Mouse (Mus musculus) midbrain, embryonic 16.5 days (tissue): ENCODE measurements around the gene Kcnab2. TPM values are rescaled to one million over a fixed set of nuclear protein-coding genes. Genes with fewer than 3 reads are reported as not detected.

Experiments
- ATAC-seq: fragments of 200-750 bp; cut with Nextera tagmentation; 2 replicates; pipeline ENCODE4 v1.8.0; 2017; ENCODE audit warnings: moderate TSS enrichment
- H3K27ac ChIP-seq: fragments of 300-500 bp; sonication (generic); 2 replicates; pipeline ENCODE4 v1.5.1; 2014; ENCODE audit warnings: mild to moderate bottlenecking, low read length, mixed read lengths
- H3K27me3 ChIP-seq: fragments of 300-500 bp; sonication (generic); 2 replicates; pipeline ENCODE4 v1.6.1; 2014; ENCODE audit warnings: low read depth, low read length, mixed read lengths; ENCODE audit not compliant: control insufficient read depth, insufficient read depth
- H3K36me3 ChIP-seq: fragments of 300-500 bp; sonication (generic); 2 replicates; pipeline ENCODE4 v1.6.1; 2014; ENCODE audit warnings: mild to moderate bottlenecking, low read length, moderate library complexity, mixed read lengths; ENCODE audit not compliant: control insufficient read depth, insufficient read depth
- H3K4me1 ChIP-seq: fragments of 300-500 bp; sonication (generic); 2 replicates; pipeline ENCODE4 v1.6.1; 2014; ENCODE audit warnings: mild to moderate bottlenecking, low read length, mixed read lengths; ENCODE audit not compliant: control insufficient read depth, insufficient read depth
- H3K4me2 ChIP-seq: fragments of 300-500 bp; sonication (generic); 2 replicates; pipeline ENCODE4 v1.6.1; 2014; ENCODE audit warnings: mild to moderate bottlenecking, low read length, mixed read lengths
- H3K4me3 ChIP-seq: fragments of 300-500 bp; sonication (generic); 2 replicates; pipeline ENCODE4 v1.5.1; 2014; ENCODE audit warnings: low read depth, mild to moderate bottlenecking, low read length, moderate library complexity, mixed read lengths
- H3K9ac ChIP-seq: fragments of 300-500 bp; sonication (generic); 2 replicates; pipeline ENCODE4 v1.6.1; 2014; ENCODE audit warnings: low read depth, low read length, mixed read lengths
- H3K9me3 ChIP-seq: fragments of 300-500 bp; sonication (generic); replicated peaks from 2 replicates; pipeline ENCODE4 v1.6.1; 2014; ENCODE audit warnings: mild to moderate bottlenecking, low read length, mixed read lengths; ENCODE audit not compliant: control insufficient read depth, poor library complexity, severe bottlenecking
- WGBS: fragments of 180-500 bp; shearing (Covaris S2); extraction: QIAGEN DNeasy Blood & Tissue Kit; methylation state at CpG from one replicate; pipeline ENCODE4 v1.1.7; 2014; 5-methylcytosine and 5-hydroxymethylcytosine counted together
- polyA plus RNA-seq: library from polyadenylated mRNA; unstranded; fragments of >200 nt; fragmentation: Nextera tagmentation; extraction: Ambion mirVana; gene quantifications from 2 replicates; pipeline ENCODE4 v1.2.1, GENCODE M21; 2015

Gene Kcnab2
- polyA plus RNA-seq, 1 experiment from 2014 or later, result 29.8 TPM

DNA sequence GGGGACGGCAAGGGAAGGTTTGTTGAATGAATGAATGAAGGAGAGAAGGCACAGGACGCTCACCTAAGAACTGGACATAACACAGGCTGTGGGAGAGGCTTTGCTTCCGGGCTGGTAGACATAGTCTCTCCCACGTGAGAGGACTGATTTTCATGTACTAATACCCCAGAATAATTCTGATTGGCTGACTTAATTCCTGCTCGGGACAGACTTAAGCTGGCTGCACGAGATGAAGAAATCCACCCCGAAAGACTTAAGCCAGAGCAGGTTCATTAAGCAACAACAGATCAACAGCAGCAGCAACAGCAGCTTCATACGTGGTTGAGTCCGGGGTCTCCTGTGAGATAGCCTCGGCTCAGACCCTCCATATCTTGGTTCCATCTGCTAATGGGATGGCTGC lies 10.4 kb upstream of the Kcnab2 start:
- no peaks in the 10 kb centered on the region for H3K4me1 ChIP-seq
- no peak overlapping the region for H3K9ac ChIP-seq
- WGBS, result 83% methylated on average over 10 of the region's 10 CpGs
- ATAC-seq, result no peak
- no peaks in the 10 kb centered on the region for H3K9me3 ChIP-seq
- no peak overlapping the region for H3K27ac ChIP-seq
- H3K27me3 ChIP-seq, result no peaks in the 10 kb centered on the region
- H3K36me3 ChIP-seq, result no peaks in the 10 kb centered on the region
- no peak overlapping the region for H3K4me3 ChIP-seq
- H3K4me2 ChIP-seq, result no peak overlapping the region

DNA sequence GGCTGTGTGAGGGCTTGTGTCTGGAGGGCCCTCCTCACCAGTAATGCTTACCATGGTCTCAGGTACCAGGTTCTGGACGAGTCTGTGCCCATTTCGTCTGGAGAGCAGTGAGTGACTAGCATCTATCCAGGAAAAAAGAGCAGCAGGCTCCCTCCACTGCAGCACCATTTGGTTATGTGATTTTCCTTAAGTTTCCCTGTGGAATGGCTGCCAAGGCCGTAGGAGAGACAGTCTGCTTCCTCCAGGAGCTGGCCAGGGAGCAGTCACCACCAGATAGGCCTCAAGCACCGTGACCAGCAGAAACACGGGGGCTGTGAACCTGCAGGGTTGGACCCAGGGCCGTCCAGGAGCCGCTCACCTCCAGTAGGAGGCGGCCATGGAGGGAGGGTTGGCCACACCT lies 2.8 kb upstream of the Kcnab2 start:
- no peak overlapping the region for H3K4me2 ChIP-seq
- H3K4me1 ChIP-seq, result peaks cover 19% of the 10 kb centered on the region
- H3K27me3 ChIP-seq, result no peaks in the 10 kb centered on the region
- 61% methylated on average over 8 of the region's 8 CpGs for WGBS
- no peak for ATAC-seq
- H3K36me3 ChIP-seq, result no peaks in the 10 kb centered on the region
- H3K4me3 ChIP-seq, result no peak overlapping the region
- no peak overlapping the region for H3K9ac ChIP-seq
- H3K27ac ChIP-seq, result no peak overlapping the region
- H3K9me3 ChIP-seq, result no peaks in the 10 kb centered on the region

DNA sequence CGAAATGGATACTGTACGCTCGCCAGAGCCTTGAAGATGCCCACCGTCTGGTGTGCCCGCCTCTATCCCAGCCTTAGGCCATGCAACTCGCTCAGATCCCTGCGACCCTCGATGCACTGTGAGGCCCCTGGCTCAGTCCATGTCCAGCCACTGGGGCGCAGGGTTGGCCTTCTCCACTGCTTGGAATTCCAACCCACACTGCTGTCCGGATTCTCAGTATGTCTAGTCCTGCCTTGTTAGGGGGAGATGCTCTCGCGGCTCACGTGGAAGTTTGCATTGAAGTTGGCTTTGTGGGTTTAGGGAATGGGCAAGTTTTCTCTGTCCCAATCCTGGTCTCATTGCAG lies 525 bp upstream of the Kcnab2 start:
- WGBS, result under 1% methylated on average over 13 of the region's 13 CpGs
- Histone ChIP-seq H3K4me3 (peak overlapping the region; percentile 75), H3K9ac (peak overlapping the region; percentile 95), H3K36me3 (no peaks in the 10 kb centered on the region; the same call in 1 of the 2 replicates), H3K27me3 (no peaks in the 10 kb centered on the region), H3K4me1 (peaks cover 19% of the 10 kb centered on the region), H3K4me2 (peak overlapping the region; percentile 90), H3K9me3 (no peaks in the 10 kb centered on the region), H3K27ac (peak overlapping the region; percentile 93)
- ATAC-seq, result peak; percentile 31

DNA sequence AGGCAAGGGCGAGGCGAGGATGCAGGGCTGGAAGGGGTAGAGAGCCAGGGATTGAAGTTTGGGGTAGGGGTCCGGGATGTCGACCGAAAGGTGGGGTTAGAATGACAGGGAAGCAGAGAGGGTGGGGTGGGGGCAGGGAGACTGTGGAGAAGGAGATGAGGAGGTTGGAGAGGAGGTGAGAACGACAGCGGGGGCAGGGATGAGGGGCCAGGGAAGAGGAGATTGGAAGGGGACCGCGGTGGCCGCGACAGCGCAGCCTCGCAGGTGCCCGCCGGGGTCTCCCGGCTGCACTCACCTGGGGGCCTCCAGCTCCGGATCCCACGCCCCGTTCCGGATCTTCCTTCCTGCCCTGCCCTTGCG lies 585 bp downstream of the Kcnab2 start:
- Histone ChIP-seq H3K27ac (peak overlapping the region; percentile 47; the same call in 1 of the 2 replicates), H3K36me3 (no peaks in the 10 kb centered on the region; the same call in 1 of the 2 replicates), H3K4me2 (peak overlapping the region; percentile 90), H3K4me3 (peak overlapping the region; percentile 75), H3K27me3 (no peaks in the 10 kb centered on the region), H3K9me3 (no peaks in the 10 kb centered on the region), H3K4me1 (peaks cover 19% of the 10 kb centered on the region), H3K9ac (peak overlapping the region; percentile 95)
- no peak; the same call in 1 of the 2 replicates for ATAC-seq
- WGBS, result 0% methylated on average over 18 of the region's 21 CpGs

DNA sequence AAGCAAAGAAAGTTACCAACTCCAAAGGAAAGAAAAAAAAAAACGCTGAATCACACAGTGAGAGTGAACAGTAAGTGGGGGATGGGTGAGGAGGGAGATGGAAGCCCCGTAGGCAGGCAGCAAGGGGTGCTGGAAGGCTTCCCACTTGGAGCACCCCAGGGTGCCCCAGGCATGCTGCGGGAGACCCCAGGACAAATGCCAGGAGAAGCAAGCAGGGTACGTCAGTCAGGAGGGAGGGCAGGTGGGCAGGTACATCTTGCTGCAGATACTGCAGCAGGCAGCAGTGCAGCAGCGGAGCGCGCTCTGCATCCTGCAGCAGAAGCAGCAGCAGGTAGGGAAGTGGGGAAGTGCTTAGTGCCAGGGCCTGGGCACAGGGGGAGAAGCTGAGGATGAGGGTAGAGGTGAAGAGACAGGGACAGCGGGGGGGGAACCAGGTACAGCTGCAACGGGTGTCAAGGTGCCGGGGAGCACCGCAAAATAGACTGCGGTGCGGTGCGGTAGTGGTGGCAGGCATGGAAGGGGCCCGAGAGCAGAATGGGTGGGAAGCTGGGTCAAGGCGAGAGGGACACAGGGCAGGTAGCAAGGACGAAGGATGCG lies 1.1 kb downstream of the Kcnab2 start, which contains the start of gene Nphp4:
Gene Nphp4 (plus strand): TSS at position 280 of the 597 bp plus-strand sequence.
- no peaks in the 10 kb centered on the region for H3K9me3 ChIP-seq
- no peaks in the 10 kb centered on the region for H3K27me3 ChIP-seq
- 2% methylated on average over 18 of the region's 18 CpGs for WGBS
- peaks cover 19% of the 10 kb centered on the region for H3K4me1 ChIP-seq
- H3K27ac ChIP-seq, result peak within 1 kb of the TSS; percentile 93
- no peaks in the 10 kb centered on the region; the same call in 1 of the 2 replicates for H3K36me3 ChIP-seq
- peak within 1 kb of the TSS; percentile 95 for H3K9ac ChIP-seq
- peak; percentile 1; the same call in 1 of the 2 replicates for ATAC-seq
- H3K4me3 ChIP-seq, result peak within 1 kb of the TSS; percentile 75
- peak within 1 kb of the TSS; percentile 90 for H3K4me2 ChIP-seq

DNA sequence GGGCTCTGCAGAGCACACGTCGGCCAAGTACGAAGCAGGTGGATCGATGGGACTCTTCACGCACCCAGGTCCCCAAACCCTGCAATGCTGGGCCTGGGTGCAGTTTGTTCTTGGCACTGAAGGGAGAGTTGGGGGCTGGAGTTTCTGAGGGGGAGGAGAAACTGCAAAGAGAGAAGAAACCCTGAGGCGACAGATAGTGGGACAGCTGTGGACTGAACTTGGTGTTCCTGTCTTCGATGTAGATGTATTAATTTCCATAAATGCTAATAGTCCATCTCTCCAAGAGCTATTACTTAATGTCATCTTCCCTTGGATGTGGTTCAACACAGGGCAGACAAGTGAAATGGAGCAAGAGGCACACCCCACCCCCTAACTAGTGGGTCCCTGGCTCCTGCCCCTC lies 1.7 kb downstream of the Kcnab2 start:
- Histone ChIP-seq H3K4me2 (peak overlapping the region; percentile 90), H3K9me3 (no peaks in the 10 kb centered on the region), H3K27ac (no peak overlapping the region), H3K36me3 (no peaks in the 10 kb centered on the region; the same call in 1 of the 2 replicates), H3K4me1 (peaks cover 19% of the 10 kb centered on the region), H3K4me3 (peak overlapping the region; percentile 75), H3K9ac (no peak overlapping the region), H3K27me3 (no peaks in the 10 kb centered on the region)
- ATAC-seq, result no peak
- 79% methylated on average over 7 of the region's 7 CpGs for WGBS

DNA sequence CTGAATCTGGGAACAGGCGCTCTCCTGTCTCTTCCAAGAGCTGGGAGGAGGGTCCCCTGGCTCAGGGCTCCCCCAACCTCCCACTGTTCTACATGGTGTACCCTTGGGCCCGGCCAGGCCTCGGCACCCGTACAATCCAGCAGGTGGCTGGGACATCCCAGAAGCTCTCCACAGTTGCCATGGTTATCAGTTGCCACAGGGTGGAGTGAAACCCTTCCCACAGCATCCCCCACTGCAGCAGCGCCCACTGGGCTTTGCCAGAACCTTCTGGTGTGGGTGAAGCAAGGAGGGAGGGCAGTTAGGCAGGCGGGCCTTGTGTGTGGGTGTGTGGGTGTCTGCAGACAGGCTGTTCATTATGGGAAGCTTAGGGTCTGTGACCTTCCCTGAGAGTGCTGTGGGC lies 9.7 kb downstream of the Kcnab2 start:
- H3K4me3 ChIP-seq, result no peak overlapping the region
- ATAC-seq, result no peak
- no peak overlapping the region for H3K4me2 ChIP-seq
- no peak overlapping the region for H3K9ac ChIP-seq
- H3K9me3 ChIP-seq, result no peaks in the 10 kb centered on the region
- H3K27ac ChIP-seq, result no peak overlapping the region
- no peaks in the 10 kb centered on the region for H3K36me3 ChIP-seq
- WGBS, result 85% methylated on average over 6 of the region's 6 CpGs
- no peaks in the 10 kb centered on the region for H3K27me3 ChIP-seq
- H3K4me1 ChIP-seq, result peaks cover 10% of the 10 kb centered on the region

DNA sequence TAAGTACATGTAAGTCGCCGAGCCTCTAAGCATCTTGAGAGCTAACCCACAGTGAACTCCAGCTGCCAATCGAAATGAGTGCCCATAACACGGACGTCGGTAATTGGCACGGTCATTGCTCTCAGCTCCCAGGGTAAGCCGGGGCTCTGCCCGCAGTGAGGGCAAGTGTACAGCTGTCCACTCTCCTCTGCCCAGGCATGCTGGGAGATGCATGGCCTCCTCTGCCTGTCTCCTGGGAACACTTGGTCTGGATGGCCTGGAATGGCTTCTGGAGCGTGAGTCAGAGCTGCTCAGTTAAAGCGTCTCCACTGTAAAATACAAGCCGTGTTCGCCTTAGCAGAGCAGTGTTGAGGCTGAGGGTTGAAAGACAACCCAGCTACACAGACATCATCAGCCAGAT lies 11.1 kb downstream of the Kcnab2 start:
- Histone ChIP-seq H3K36me3 (no peaks in the 10 kb centered on the region), H3K9ac (no peak overlapping the region), H3K4me2 (no peak overlapping the region), H3K4me3 (no peak overlapping the region), H3K9me3 (no peaks in the 10 kb centered on the region), H3K4me1 (peaks cover 10% of the 10 kb centered on the region), H3K27ac (no peak overlapping the region), H3K27me3 (no peaks in the 10 kb centered on the region)
- ATAC-seq, result no peak
- WGBS, result 67% methylated on average over 13 of the region's 13 CpGs

DNA sequence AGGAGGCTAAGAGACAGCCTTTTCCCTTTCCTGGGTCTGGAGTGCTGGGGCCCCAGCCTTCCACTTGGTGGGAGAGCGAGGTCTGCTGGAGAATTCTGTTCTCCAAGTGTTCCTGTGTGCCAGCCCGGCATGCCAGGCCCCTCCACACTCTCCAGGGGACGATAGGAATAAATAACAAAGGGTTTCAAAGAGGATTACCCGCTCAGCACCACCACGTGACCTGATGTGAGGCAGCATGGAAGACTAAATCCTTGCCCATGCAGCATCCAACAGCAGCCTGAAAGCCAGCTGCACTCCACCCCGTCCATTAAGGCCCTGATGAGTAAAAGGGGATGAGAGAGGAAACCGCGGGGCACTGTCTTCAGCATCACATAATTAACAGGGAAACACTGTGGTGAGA lies 12.6 kb downstream of the Kcnab2 start:
- 5% methylated on average over 8 of the region's 8 CpGs for WGBS
- H3K9me3 ChIP-seq, result no peaks in the 10 kb centered on the region
- H3K27me3 ChIP-seq, result no peaks in the 10 kb centered on the region
- peak overlapping the region; percentile 2 for H3K27ac ChIP-seq
- peak; percentile 77; the same call in 1 of the 2 replicates for ATAC-seq
- H3K4me3 ChIP-seq, result no peak overlapping the region
- no peak overlapping the region for H3K9ac ChIP-seq
- no peak overlapping the region for H3K4me2 ChIP-seq
- peaks cover 10% of the 10 kb centered on the region for H3K4me1 ChIP-seq
- no peaks in the 10 kb centered on the region for H3K36me3 ChIP-seq
